Mouse (Mus musculus): ENCODE measurements around the gene Ntrk2.
"Not testable (repeated sequence)": the region's sequence is repeated elsewhere in the genome, so short reads cannot be mapped to it uniquely, and the experiment has no call there.

Ntrk2 gene

GRCm38 (mm10) chr13:59059118-59059517, 252.7 kb downstream of the Ntrk2 start:
- no peak for DNase-seq

- DNase-seq: no peak
Measured at GRCm38 (mm10) chr13:59065677-59066076, 259.3 kb downstream of the Ntrk2 start.

GRCm38 (mm10) chr13:59073635-59074256, 267.4 kb downstream of the Ntrk2 start:
- peak; percentile 67 for DNase-seq

GRCm38 (mm10) chr13:59076489-59076888, 270.1 kb downstream of the Ntrk2 start:
- no peak for DNase-seq

GRCm38 (mm10) chr13:59079761-59080461, 273.5 kb downstream of the Ntrk2 start:
- DNase-seq: no peak

GRCm38 (mm10) chr13:59080468-59080867, 274.1 kb downstream of the Ntrk2 start:
- no peak for DNase-seq

- DNase-seq: no peak
Measured at GRCm38 (mm10) chr13:59089016-59089415, 282.6 kb downstream of the Ntrk2 start.

GRCm38 (mm10) chr13:59091138-59091971, 285.0 kb downstream of the Ntrk2 start:
- no peak for DNase-seq

- DNase-seq: no peak
Measured at GRCm38 (mm10) chr13:59092045-59092857, 285.9 kb downstream of the Ntrk2 start.

GRCm38 (mm10) chr13:59092858-59093154, 286.4 kb downstream of the Ntrk2 start:
- DNase-seq: no peak

- DNase-seq: no peak
Measured at GRCm38 (mm10) chr13:59094722-59095121, 288.4 kb downstream of the Ntrk2 start.

- DNase-seq: no peak
Measured at GRCm38 (mm10) chr13:59095811-59096391, 289.5 kb downstream of the Ntrk2 start.

- DNase-seq: no peak
Measured at GRCm38 (mm10) chr13:59100086-59100485, 293.7 kb downstream of the Ntrk2 start.

- not testable (repeated sequence) for DNase-seq
Measured at GRCm38 (mm10) chr13:59107791-59108190, 301.4 kb downstream of the Ntrk2 start.

GRCm38 (mm10) chr13:59110107-59110506, 303.7 kb downstream of the Ntrk2 start:
- DNase-seq: no peak

GRCm38 (mm10) chr13:59114684-59115083, 308.3 kb downstream of the Ntrk2 start:
- no peak for DNase-seq

- DNase-seq: no peak
Measured at GRCm38 (mm10) chr13:59115551-59115950, 309.2 kb downstream of the Ntrk2 start.

- no peak for DNase-seq
Measured at GRCm38 (mm10) chr13:59117233-59117632, 310.9 kb downstream of the Ntrk2 start.

- no peak for DNase-seq
Measured at GRCm38 (mm10) chr13:59119596-59120394, 313.4 kb downstream of the Ntrk2 start.

- DNase-seq: no peak
Measured at GRCm38 (mm10) chr13:59143141-59143744, 336.9 kb downstream of the Ntrk2 start.

- no peak for DNase-seq
Measured at GRCm38 (mm10) chr13:59144321-59144856, 338.0 kb downstream of the Ntrk2 start.

Measured in liver (tissue).